Mouse (Mus musculus): ENCODE data around the gene Btn1a1. TPM values are rescaled to one million over a fixed set of nuclear protein-coding genes. Genes with fewer than 3 reads are reported as not detected.

Btn1a1 gene
- polyA plus RNA-seq (2014; fragmentation: Nextera tagmentation; extraction: Ambion mirVana), result 0.17 TPM in 1 of 2 replicates, not detected in the other

GRCm38 (mm10) chr13:23465600-23466109 lies at the start of gene Btn1a1:
Gene Btn1a1 (minus strand): TSS chr13:23465901.
- Histone ChIP-seq H3K27me3 (ENCODE audit: control insufficient read depth, insufficient read depth, low read length) (peaks cover 2% of the 10 kb centered on the region; the same call in 1 of the 2 replicates), H3K27ac (ENCODE audit: low read depth, low read length) (no peak within 1 kb of the TSS), H3K9me3 (ENCODE audit: control insufficient read depth, low read length) (no peaks in the 10 kb centered on the region), H3K36me3 (ENCODE audit: control insufficient read depth, insufficient read depth, low read length) (no peaks in the 10 kb centered on the region), H3K4me1 (ENCODE audit: control insufficient read depth, insufficient read depth, low read length) (peaks cover 10% of the 10 kb centered on the region), H3K4me2 (ENCODE audit: low read depth, low read length) (peak within 1 kb of the TSS; percentile 79), H3K4me3 (ENCODE audit: low read depth, low read length) (peak within 1 kb of the TSS; percentile 51), H3K9ac (replicated peaks; ENCODE audit: low read depth, low read length) (peak within 1 kb of the TSS; percentile 56; the same call in 1 of the 2 replicates)
- no peak for ATAC-seq (ENCODE audit: low read depth)
- WGBS, result under 1% methylated on average over 7 of the region's 7 CpGs

- no peaks in the 10 kb centered on the region for H3K27me3 ChIP-seq (ENCODE audit: control insufficient read depth, insufficient read depth, low read length)
- no peak overlapping the region for H3K4me3 ChIP-seq (ENCODE audit: low read depth, low read length)
- no peak overlapping the region for H3K9ac ChIP-seq (replicated peaks; ENCODE audit: low read depth, low read length)
- no peak overlapping the region for H3K4me2 ChIP-seq (ENCODE audit: low read depth, low read length)
- ATAC-seq (ENCODE audit: low read depth), result no peak
- H3K9me3 ChIP-seq (ENCODE audit: control insufficient read depth, low read length), result no peaks in the 10 kb centered on the region
- no peaks in the 10 kb centered on the region for H3K36me3 ChIP-seq (ENCODE audit: control insufficient read depth, insufficient read depth, low read length)
- H3K4me1 ChIP-seq (ENCODE audit: control insufficient read depth, insufficient read depth, low read length), result peaks cover 4% of the 10 kb centered on the region; the same call in 1 of the 2 replicates
- H3K27ac ChIP-seq (ENCODE audit: low read depth, low read length), result no peak overlapping the region
- 74% methylated on average over 5 of the region's 5 CpGs for WGBS
Observed at GRCm38 (mm10) chr13:23515281-23515680, 49.6 kb upstream of the Btn1a1 start.

- Histone ChIP-seq H3K9ac (replicated peaks; ENCODE audit: low read depth, low read length) (no peak overlapping the region), H3K4me1 (ENCODE audit: control insufficient read depth, insufficient read depth, low read length) (peaks cover 4% of the 10 kb centered on the region; the same call in 1 of the 2 replicates), H3K27me3 (ENCODE audit: control insufficient read depth, insufficient read depth, low read length) (no peaks in the 10 kb centered on the region), H3K36me3 (ENCODE audit: control insufficient read depth, insufficient read depth, low read length) (no peaks in the 10 kb centered on the region), H3K27ac (ENCODE audit: low read depth, low read length) (no peak overlapping the region), H3K9me3 (ENCODE audit: control insufficient read depth, low read length) (no peaks in the 10 kb centered on the region), H3K4me3 (ENCODE audit: low read depth, low read length) (no peak overlapping the region), H3K4me2 (ENCODE audit: low read depth, low read length) (no peak overlapping the region)
- WGBS, result 90% methylated on average over 1 of the region's 1 CpGs
- no peak for ATAC-seq (ENCODE audit: low read depth)
Observed at GRCm38 (mm10) chr13:23513517-23513916, 47.8 kb upstream of the Btn1a1 start.

GRCm38 (mm10) chr13:23510127-23510526 lies 44.4 kb upstream of the Btn1a1 start:
- Histone ChIP-seq H3K9ac (replicated peaks; ENCODE audit: low read depth, low read length) (no peak overlapping the region), H3K4me2 (ENCODE audit: low read depth, low read length) (no peak overlapping the region), H3K4me1 (ENCODE audit: control insufficient read depth, insufficient read depth, low read length) (no peaks in the 10 kb centered on the region), H3K4me3 (ENCODE audit: low read depth, low read length) (no peak overlapping the region), H3K36me3 (ENCODE audit: control insufficient read depth, insufficient read depth, low read length) (no peaks in the 10 kb centered on the region), H3K27ac (ENCODE audit: low read depth, low read length) (no peak overlapping the region), H3K9me3 (ENCODE audit: control insufficient read depth, low read length) (no peaks in the 10 kb centered on the region), H3K27me3 (ENCODE audit: control insufficient read depth, insufficient read depth, low read length) (no peaks in the 10 kb centered on the region)
- WGBS, result 33% methylated on average over 1 of the region's 1 CpGs
- no peak for ATAC-seq (ENCODE audit: low read depth)

- no peaks in the 10 kb centered on the region for H3K4me1 ChIP-seq (ENCODE audit: control insufficient read depth, insufficient read depth, low read length)
- H3K36me3 ChIP-seq (ENCODE audit: control insufficient read depth, insufficient read depth, low read length), result no peaks in the 10 kb centered on the region
- H3K27me3 ChIP-seq (ENCODE audit: control insufficient read depth, insufficient read depth, low read length), result no peaks in the 10 kb centered on the region
- no peak overlapping the region for H3K27ac ChIP-seq (ENCODE audit: low read depth, low read length)
- WGBS, result 16% methylated on average over 14 of the region's 14 CpGs
- H3K9me3 ChIP-seq (ENCODE audit: control insufficient read depth, low read length), result no peaks in the 10 kb centered on the region
- H3K4me3 ChIP-seq (ENCODE audit: low read depth, low read length), result no peak overlapping the region
- no peak overlapping the region for H3K9ac ChIP-seq (replicated peaks; ENCODE audit: low read depth, low read length)
- ATAC-seq (ENCODE audit: low read depth), result no peak
- H3K4me2 ChIP-seq (ENCODE audit: low read depth, low read length), result no peak overlapping the region
Observed at GRCm38 (mm10) chr13:23506819-23507515, 41.3 kb upstream of the Btn1a1 start.

GRCm38 (mm10) chr13:23506351-23506750 lies 40.6 kb upstream of the Btn1a1 start:
- Histone ChIP-seq H3K27me3 (ENCODE audit: control insufficient read depth, insufficient read depth, low read length) (no peaks in the 10 kb centered on the region), H3K36me3 (ENCODE audit: control insufficient read depth, insufficient read depth, low read length) (no peaks in the 10 kb centered on the region), H3K9me3 (ENCODE audit: control insufficient read depth, low read length) (no peaks in the 10 kb centered on the region), H3K4me3 (ENCODE audit: low read depth, low read length) (no peak overlapping the region), H3K9ac (replicated peaks; ENCODE audit: low read depth, low read length) (no peak overlapping the region), H3K4me2 (ENCODE audit: low read depth, low read length) (no peak overlapping the region), H3K27ac (ENCODE audit: low read depth, low read length) (no peak overlapping the region), H3K4me1 (ENCODE audit: control insufficient read depth, insufficient read depth, low read length) (no peaks in the 10 kb centered on the region)
- 5% methylated on average over 13 of the region's 13 CpGs for WGBS
- ATAC-seq (ENCODE audit: low read depth), result no peak

GRCm38 (mm10) chr13:23505662-23506345 lies 40.1 kb upstream of the Btn1a1 start:
- WGBS, result 6% methylated on average over 14 of the region's 14 CpGs
- no peaks in the 10 kb centered on the region for H3K9me3 ChIP-seq (ENCODE audit: control insufficient read depth, low read length)

GRCm38 (mm10) chr13:23503797-23504196 lies 38.1 kb upstream of the Btn1a1 start:
- Histone ChIP-seq H3K4me3 (ENCODE audit: low read depth, low read length) (no peak overlapping the region), H3K27ac (ENCODE audit: low read depth, low read length) (no peak overlapping the region), H3K4me1 (ENCODE audit: control insufficient read depth, insufficient read depth, low read length) (no peaks in the 10 kb centered on the region), H3K27me3 (ENCODE audit: control insufficient read depth, insufficient read depth, low read length) (no peaks in the 10 kb centered on the region), H3K9ac (replicated peaks; ENCODE audit: low read depth, low read length) (no peak overlapping the region), H3K4me2 (ENCODE audit: low read depth, low read length) (no peak overlapping the region), H3K9me3 (ENCODE audit: control insufficient read depth, low read length) (no peaks in the 10 kb centered on the region), H3K36me3 (ENCODE audit: control insufficient read depth, insufficient read depth, low read length) (no peaks in the 10 kb centered on the region)
- under 1% methylated on average over 9 of the region's 9 CpGs for WGBS
- no peak for ATAC-seq (ENCODE audit: low read depth)

More at GRCm38 (mm10) chr13:23505662-23506345, 40.1 kb upstream of the Btn1a1 start:
- Histone ChIP-seq H3K27ac (ENCODE audit: low read depth, low read length) (no peak overlapping the region), H3K4me2 (ENCODE audit: low read depth, low read length) (peak overlapping the region; percentile 24; the same call in 1 of the 2 replicates), H3K9ac (replicated peaks; ENCODE audit: low read depth, low read length) (no peak overlapping the region), H3K4me1 (ENCODE audit: control insufficient read depth, insufficient read depth, low read length) (no peaks in the 10 kb centered on the region), H3K4me3 (ENCODE audit: low read depth, low read length) (no peak overlapping the region), H3K27me3 (ENCODE audit: control insufficient read depth, insufficient read depth, low read length) (no peaks in the 10 kb centered on the region), H3K36me3 (ENCODE audit: control insufficient read depth, insufficient read depth, low read length) (no peaks in the 10 kb centered on the region)
- no peak for ATAC-seq (ENCODE audit: low read depth)

GRCm38 (mm10) chr13:23502916-23503315 lies 37.2 kb upstream of the Btn1a1 start:
- no peaks in the 10 kb centered on the region for H3K4me1 ChIP-seq (ENCODE audit: control insufficient read depth, insufficient read depth, low read length)
- no peak overlapping the region for H3K4me2 ChIP-seq (ENCODE audit: low read depth, low read length)
- H3K27ac ChIP-seq (ENCODE audit: low read depth, low read length), result no peak overlapping the region
- ATAC-seq (ENCODE audit: low read depth), result no peak
- H3K27me3 ChIP-seq (ENCODE audit: control insufficient read depth, insufficient read depth, low read length), result no peaks in the 10 kb centered on the region; the same call in 1 of the 2 replicates
- WGBS, result 39% methylated on average over 4 of the region's 4 CpGs
- no peaks in the 10 kb centered on the region for H3K9me3 ChIP-seq (ENCODE audit: control insufficient read depth, low read length)
- no peaks in the 10 kb centered on the region for H3K36me3 ChIP-seq (ENCODE audit: control insufficient read depth, insufficient read depth, low read length)
- no peak overlapping the region for H3K4me3 ChIP-seq (ENCODE audit: low read depth, low read length)
- H3K9ac ChIP-seq (replicated peaks; ENCODE audit: low read depth, low read length), result no peak overlapping the region
